ENCODE assay signal across 7 mouse cellular contexts in genomic region chr14:11160806-11161450, GRCm38 (mm10). TPM values are rescaled to one million over a fixed set of nuclear protein-coding genes. Genes with fewer than 3 reads are reported as not detected.
DNase-seq lines count a peak whose midpoint lies in the region; ATAC-seq and TF ChIP-seq lines count a peak whose summit lies in the region.

No protein-coding gene starts in this region.

- TF ChIP-seq CTCF in heart, adult 2 months (IDR thresholded peaks at IDR 0.05) = no peak
- TF ChIP-seq CTCF in small intestine, adult 2 months (IDR thresholded peaks at IDR 0.05; ENCODE audit: extremely low read depth, insufficient read length, insufficient replicate concordance, low read depth, low read length) = no peak

- peak overlapping the region; percentile 71 for H3K4me3 ChIP-seq in embryonic facial prominence, embryonic 12.5 days
- H3K4me3 ChIP-seq in heart, adult 2 months = peak overlapping the region; percentile 75
- peak overlapping the region; percentile 68 for H3K4me3 ChIP-seq in midbrain, embryonic 12.5 days
- H3K4me3 ChIP-seq in small intestine, adult 2 months (ENCODE audit: low read depth, low read length) = peak overlapping the region; percentile 55

- peak overlapping the region; percentile 83 for H3K4me2 ChIP-seq in embryonic facial prominence, embryonic 12.5 days (replicated peaks)
- peak overlapping the region; percentile 79 for H3K4me2 ChIP-seq in midbrain, embryonic 12.5 days (replicated peaks)

- intact Hi-C loops in heart, adult 2 months (cut with DNase I) = loop anchor here (10.0 kb wide), 1 partner anchor 394 kb away; the partner anchor contains the start of gene Ptprg
- intact Hi-C loops in left cerebral cortex, postnatal 4 days (cut with DNase I) = no loop called here

- H3K9ac ChIP-seq in embryonic facial prominence, embryonic 12.5 days = peak overlapping the region; percentile 68
- H3K9ac ChIP-seq in heart, adult 2 months (ENCODE audit: low read depth, low read length) = 0 out of 2 replicates have a peak overlapping the region, but pooled peaks have one; percentile 32
- peak overlapping the region; percentile 61; the same call in 1 of the 2 replicates for H3K9ac ChIP-seq in midbrain, embryonic 12.5 days (replicated peaks)

- peak; percentile 75 for ATAC-seq in embryonic facial prominence, embryonic 12.5 days (ENCODE audit: insufficient number of reproducible peaks, insufficient read depth, low FRiP score, low TSS enrichment)
- peak; percentile 87 for ATAC-seq in midbrain, embryonic 12.5 days (ENCODE audit: low FRiP score, low read depth)

- no peaks in the 10 kb centered on the region for H3K27me3 ChIP-seq in embryonic facial prominence, embryonic 12.5 days
- no peaks in the 10 kb centered on the region for H3K27me3 ChIP-seq in heart, adult 2 months (ENCODE audit: control insufficient read depth, insufficient read depth, low read length)
- no peaks in the 10 kb centered on the region for H3K27me3 ChIP-seq in midbrain, embryonic 12.5 days
- H3K27me3 ChIP-seq in small intestine, adult 2 months (ENCODE audit: control insufficient read depth, insufficient read depth, low read length) = no peaks in the 10 kb centered on the region

- TF ChIP-seq POLR2A in heart, adult 2 months (IDR thresholded peaks at IDR 0.05; ENCODE audit: insufficient read depth, low read depth, low read length) = peak; percentile 63
- TF ChIP-seq POLR2A in small intestine, adult 2 months (IDR thresholded peaks at IDR 0.05; ENCODE audit: low read depth, low read length) = no peak

- H3K36me3 ChIP-seq in embryonic facial prominence, embryonic 12.5 days = no peaks in the 10 kb centered on the region
- H3K36me3 ChIP-seq in heart, adult 2 months (ENCODE audit: control insufficient read depth, insufficient read depth, low read length) = no peaks in the 10 kb centered on the region
- H3K36me3 ChIP-seq in midbrain, embryonic 12.5 days = no peaks in the 10 kb centered on the region
- H3K36me3 ChIP-seq in small intestine, adult 2 months (ENCODE audit: control insufficient read depth, insufficient read depth, low read length) = no peaks in the 10 kb centered on the region

- 8% methylated on average over 17 of the region's 17 CpGs for WGBS in embryonic facial prominence, embryonic 12.5 days
- WGBS in heart, adult 2 months = 7% methylated on average over 17 of the region's 17 CpGs
- 6% methylated on average over 17 of the region's 17 CpGs for WGBS in midbrain, embryonic 12.5 days
- WGBS in small intestine, adult 2 months = 6% methylated on average over 17 of the region's 17 CpGs

- 0 out of 2 replicates have a peak, but pooled peaks have one; percentile 48 for TF ChIP-seq EP300 in heart, adult 2 months (IDR thresholded peaks at IDR 0.05; ENCODE audit: insufficient read depth, low read depth, low read length)

- H3K27ac ChIP-seq in embryonic facial prominence, embryonic 12.5 days = peak overlapping the region; percentile 30
- H3K27ac ChIP-seq in heart, adult 2 months = peak overlapping the region; percentile 78
- peak overlapping the region; percentile 26; the same call in 1 of the 2 replicates for H3K27ac ChIP-seq in midbrain, embryonic 12.5 days (replicated peaks)
- H3K27ac ChIP-seq in small intestine, adult 2 months (ENCODE audit: insufficient read depth, low read depth, low read length) = 0 out of 2 replicates have a peak overlapping the region, but pooled peaks have one; percentile 18

- peak; percentile 11 to 33 for DNase-seq in adrenal gland, postnatal 4 days (ENCODE audit: low spot score in 2 of 2)
- DNase-seq in heart, adult 2 months = peak; percentile 61 to 79
- DNase-seq in kidney, adult 18-20 months = peak; percentile 88
- peak; percentile 84 for DNase-seq in left cerebral cortex, postnatal 4 days

- H3K79me2 ChIP-seq in heart, adult 2 months (replicated peaks; ENCODE audit: control insufficient read depth, insufficient read depth, low read length) = no peaks in the 10 kb centered on the region

- H3K9me3 ChIP-seq in embryonic facial prominence, embryonic 12.5 days = no peaks in the 10 kb centered on the region
- no peaks in the 10 kb centered on the region for H3K9me3 ChIP-seq in midbrain, embryonic 12.5 days

- no peaks in the 10 kb centered on the region for H3K4me1 ChIP-seq in embryonic facial prominence, embryonic 12.5 days
- H3K4me1 ChIP-seq in heart, adult 2 months (ENCODE audit: control insufficient read depth, insufficient read depth, low read length) = no peaks in the 10 kb centered on the region; the same call in 1 of the 2 replicates
- no peaks in the 10 kb centered on the region for H3K4me1 ChIP-seq in midbrain, embryonic 12.5 days
- H3K4me1 ChIP-seq in small intestine, adult 2 months (ENCODE audit: control insufficient read depth, insufficient read depth, insufficient read length, low read length) = peaks cover 4% of the 10 kb centered on the region; the same call in 1 of the 2 replicates

RNA-seq across cellular contexts. Expression of gene Fhit, which starts 0.9 kb away (rescaled TPM):
- 10 to 100 TPM; 14.7 to 19.2 TPM for total RNA-seq in adrenal gland, postnatal 4 days (2021)
- 5.9 and 7.2 TPM in 2 replicates for polyA plus RNA-seq in embryonic facial prominence, embryonic 12.5 days (2016; fragmentation: Nextera tagmentation; extraction: Ambion mirVana)
- total RNA-seq in heart, adult 2 months (2021) = 1 to 10 TPM; 1.7 TPM
- 2.3 and 2.5 TPM in 2 replicates for polyA plus RNA-seq in heart, adult 2 months (2012; rRNA removed)
- total RNA-seq in left cerebral cortex, postnatal 4 days (2021) = 1 to 10 TPM; 3.2 to 5.8 TPM
- polyA plus RNA-seq in midbrain, embryonic 12.5 days (2016; fragmentation: Nextera tagmentation; extraction: Ambion mirVana) = 5.3 and 6.7 TPM in 2 replicates
- polyA plus RNA-seq in small intestine, adult 2 months (2012; rRNA removed) = 1.8 and 3.7 TPM in 2 replicates

Comparison
In these comparisons a context has a peak if more than half of its experiments do, and no peak if none do; other contexts are left out.
1. Peak in every context shown above with its lines: DNase-seq, ATAC-seq, H3K4me3 ChIP-seq and H3K27ac ChIP-seq.
2. DNase-seq: peak in every context shown above with its lines; median percentile 88 in kidney, adult 18-20 months; 84 in left cerebral cortex, postnatal 4 days; 70 in heart, adult 2 months; 22 in adrenal gland, postnatal 4 days.
3. H3K27ac ChIP-seq: peak in every context shown above with its lines; median percentile 78 in heart, adult 2 months; 30 in embryonic facial prominence, embryonic 12.5 days; 26 in midbrain, embryonic 12.5 days; 18 in small intestine, adult 2 months.